In the genomic region with DNA sequence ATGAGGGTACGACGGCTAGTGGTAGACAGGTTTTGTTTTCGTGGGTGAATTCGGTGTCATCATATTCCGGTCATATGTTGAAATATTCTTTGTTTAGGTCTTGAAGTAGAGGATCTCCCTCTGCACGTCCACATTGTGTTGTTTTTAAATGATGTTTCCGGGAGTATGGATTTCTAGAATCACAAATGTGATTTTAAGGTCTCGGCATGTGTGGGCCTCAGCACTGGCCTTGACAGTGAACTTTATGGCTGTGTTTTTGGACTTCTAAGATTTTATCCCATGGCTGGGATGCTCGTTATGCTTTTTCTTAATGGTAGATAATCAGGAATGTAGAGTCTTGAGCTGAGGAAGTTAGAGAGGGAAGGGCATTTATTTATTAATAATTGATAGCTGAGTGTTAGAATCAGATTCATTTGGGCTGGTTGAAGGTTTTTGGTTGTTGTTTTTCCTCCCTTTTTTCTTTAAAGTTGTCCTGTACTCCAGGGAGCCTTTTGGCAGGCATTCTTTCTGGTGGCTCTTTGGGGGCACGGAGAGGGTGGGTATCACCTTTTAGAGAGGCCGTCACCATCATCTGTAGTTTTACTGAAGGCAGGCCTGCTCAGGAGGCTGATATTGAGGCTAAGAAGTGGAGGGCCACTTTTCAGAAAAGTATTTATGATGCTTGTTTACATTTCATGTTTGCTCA, we compare ENCODE assay signal across 8 mouse cellular contexts.
DNase-seq lines count a peak whose midpoint lies in the region; ATAC-seq and TF ChIP-seq lines count a peak whose summit lies in the region.

No protein-coding gene starts in this region.

- TF ChIP-seq CTCF in C2C12 (IDR thresholded peaks at IDR 0.05; ENCODE audit: control insufficient read depth, insufficient read depth, insufficient read length) = no peak
- no peak for TF ChIP-seq CTCF in liver, embryonic 14.5 days (IDR thresholded peaks at IDR 0.05; ENCODE audit: low read depth)

- peak overlapping the region; percentile 96 for H3K4me2 ChIP-seq in forebrain, embryonic 15.5 days (replicated peaks)
- H3K4me2 ChIP-seq in liver, embryonic 14.5 days (ENCODE audit: low read depth) = peak overlapping the region; percentile 95

- H3K79me3 ChIP-seq in C2C12 (ENCODE audit: low read depth) = peaks cover 3% of the 10 kb centered on the region

- ATAC-seq in erythroblast, adult 5-6 weeks (replicated peaks; ENCODE audit: low FRiP score, poor library complexity, severe bottlenecking) = no peak
- ATAC-seq in forebrain, embryonic 15.5 days (replicated peaks) = no peak
- no peak for ATAC-seq in liver, embryonic 14.5 days (ENCODE audit: insufficient read depth)
- ATAC-seq in megakaryocyte-erythroid progenitor cell, adult 5-6 weeks (replicated peaks; ENCODE audit: low FRiP score, low TSS enrichment, poor library complexity, severe bottlenecking) = no peak

- no peaks in the 10 kb centered on the region for H3K9me3 ChIP-seq in erythroblast, embryonic 14.5 days (ENCODE audit: control insufficient read depth, low read length)
- no peaks in the 10 kb centered on the region for H3K9me3 ChIP-seq in forebrain, embryonic 15.5 days
- no peaks in the 10 kb centered on the region for H3K9me3 ChIP-seq in liver, embryonic 14.5 days (ENCODE audit: control insufficient read depth, low read length)

- H3K79me2 ChIP-seq in C2C12 (ENCODE audit: control insufficient read depth, insufficient read depth) = peaks cover 44% of the 10 kb centered on the region

- peak overlapping the region; percentile 81 for H3K4me3 ChIP-seq in erythroblast, embryonic 14.5 days (replicated peaks)
- H3K4me3 ChIP-seq in C2C12 (ENCODE audit: insufficient read depth, poor library complexity, severe bottlenecking) = peak overlapping the region; percentile 74
- H3K4me3 ChIP-seq in forebrain, embryonic 15.5 days = peak overlapping the region; percentile 94
- H3K4me3 ChIP-seq in liver, embryonic 14.5 days (ENCODE audit: insufficient read depth in 1 of 2, low read depth in 2 of 2, low read length in 2 of 2) = peak overlapping the region; percentile 64 to 79

- peaks cover 43% of the 10 kb centered on the region for H3K27me3 ChIP-seq in erythroblast, embryonic 14.5 days (ENCODE audit: control insufficient read depth)
- H3K27me3 ChIP-seq in C2C12 (ENCODE audit: control insufficient read depth, insufficient read depth, insufficient read length) = no peaks in the 10 kb centered on the region
- H3K27me3 ChIP-seq in forebrain, embryonic 15.5 days = no peaks in the 10 kb centered on the region
- H3K27me3 ChIP-seq in liver, embryonic 14.5 days (ENCODE audit: control insufficient read depth, insufficient read depth, low read length) = no peaks in the 10 kb centered on the region; the same call in none of the 2 replicates

- H3ac ChIP-seq in C2C12 (ENCODE audit: control insufficient read depth, insufficient read length, low read depth) = peak overlapping the region; percentile 75

- no peak for DNase-seq in liver, embryonic 14.5 days (ENCODE audit: low read depth in 3 of 3, low spot score in 3 of 3)
- no peak for DNase-seq in frontal cortex, postnatal 36 days (ENCODE audit: low spot score in 2 of 2)
- DNase-seq in cerebellum, adult 9-10 months = no peak

- H3K36me3 ChIP-seq in erythroblast, embryonic 14.5 days (ENCODE audit: control insufficient read depth) = no peaks in the 10 kb centered on the region
- H3K36me3 ChIP-seq in C2C12 (ENCODE audit: control insufficient read depth, insufficient read depth) = no peaks in the 10 kb centered on the region
- H3K36me3 ChIP-seq in forebrain, embryonic 15.5 days = no peaks in the 10 kb centered on the region
- H3K36me3 ChIP-seq in liver, embryonic 14.5 days (replicated peaks; ENCODE audit: control insufficient read depth, insufficient read depth, low read depth) = no peaks in the 10 kb centered on the region

- peak overlapping the region; percentile 100 for H3K27ac ChIP-seq in forebrain, embryonic 15.5 days (replicated peaks)
- no peak overlapping the region; the same call in 1 of the 2 replicates for H3K27ac ChIP-seq in liver, embryonic 14.5 days

- TF ChIP-seq EP300 in liver, embryonic 14.5 days (IDR thresholded peaks at IDR 0.05; ENCODE audit: low read depth) = no peak

- WGBS in forebrain, embryonic 15.5 days = 3% methylated on average over 11 of the region's 11 CpGs
- 26% methylated on average over 11 of the region's 11 CpGs for WGBS in liver, embryonic 14.5 days (ENCODE audit: insufficient replicate concordance)

- H3K9ac ChIP-seq in forebrain, embryonic 15.5 days (replicated peaks) = peak overlapping the region; percentile 87
- peak overlapping the region; percentile 75 for H3K9ac ChIP-seq in liver, embryonic 14.5 days (replicated peaks)

- H3K4me1 ChIP-seq in erythroblast, embryonic 14.5 days (ENCODE audit: control insufficient read depth) = peaks cover 19% of the 10 kb centered on the region
- H3K4me1 ChIP-seq in forebrain, embryonic 15.5 days = peaks cover 56% of the 10 kb centered on the region
- H3K4me1 ChIP-seq in liver, embryonic 14.5 days (replicated peaks; ENCODE audit: control insufficient read depth in 2 of 2, insufficient read depth in 2 of 2, low read length in 1 of 2) = peaks cover 2 to 3% of the 10 kb centered on the region in 2 experiments; a peak in 2 of 4 replicates

TF ChIP-seq in C2C12, 6 proteins besides CTCF, POLR2A, EP300 and RAD21:
- TF ChIP-seq MYOD1 (IDR thresholded peaks at IDR 0.05; ENCODE audit: control insufficient read depth, insufficient read length, low read depth) (no peak), MYOG (IDR thresholded peaks at IDR 0.05; ENCODE audit: control insufficient read depth, extremely low read depth, insufficient read length) (no peak), USF1 (IDR thresholded peaks at IDR 0.05; ENCODE audit: low read depth) (no peak), CEBPB (IDR thresholded peaks at IDR 0.05; ENCODE audit: low read depth) (no peak), MAX (IDR thresholded peaks at IDR 0.05) (no peak), FOSL1 (IDR thresholded peaks at IDR 0.05; ENCODE audit: insufficient read depth, low read length, poor library complexity, severe bottlenecking) (no peak)
